Mouse (Mus musculus): ENCODE results near the gene Gpr157. TPM values are rescaled to one million over a fixed set of nuclear protein-coding genes. Genes with fewer than 3 reads are reported as not detected.

Gene Gpr157
- polyA plus RNA-seq, 1 experiment from 2014 or later = 1.6 TPM

DNA sequence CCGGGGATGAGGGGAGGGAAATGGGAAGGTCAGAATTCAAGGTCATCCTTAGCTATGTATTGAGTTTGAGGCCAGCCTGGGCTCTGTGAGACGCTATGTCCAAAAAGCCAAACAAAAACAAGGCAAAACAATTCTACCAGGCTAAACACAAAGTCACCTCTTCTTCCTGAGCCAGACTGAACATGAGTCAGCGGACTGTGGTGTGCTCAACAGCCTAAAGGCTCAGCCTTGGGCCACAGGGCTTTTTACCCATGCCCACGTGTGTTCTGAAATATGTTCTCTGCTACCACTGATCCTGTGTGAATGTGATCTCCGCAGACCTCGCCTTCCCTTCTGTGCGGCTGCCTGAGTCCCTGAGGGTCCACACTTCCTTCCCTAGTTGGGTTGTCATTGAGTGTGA lies 31.0 kb upstream of the Gpr157 start:
- Histone ChIP-seq H3K4me1 (ENCODE audit: insufficient read depth, low read depth, low read length) (peaks cover 5% of the 10 kb centered on the region; the same call in 1 of the 2 replicates), H3K36me3 (ENCODE audit: insufficient read depth, low read length) (no peaks in the 10 kb centered on the region), H3K4me3 (ENCODE audit: low read depth, low read length) (no peak overlapping the region), H3K27me3 (replicated peaks; ENCODE audit: insufficient read depth, low read length) (no peaks in the 10 kb centered on the region), H3K9me3 (ENCODE audit: low read length) (no peaks in the 10 kb centered on the region), H3K9ac (replicated peaks; ENCODE audit: low read depth) (no peak overlapping the region), H3K4me2 (replicated peaks; ENCODE audit: low read depth, low read length) (no peak overlapping the region), H3K27ac (ENCODE audit: low read length) (no peak overlapping the region)
- WGBS = 76% methylated on average over 7 of the region's 7 CpGs
- TF ChIP-seq CTCF (IDR thresholded peaks at IDR 0.05) = no peak
- no peak for TF ChIP-seq EP300 (IDR thresholded peaks at IDR 0.05)
- DNase-seq (ENCODE audit: low spot score) (no peak), ATAC-seq (no peak)

DNA sequence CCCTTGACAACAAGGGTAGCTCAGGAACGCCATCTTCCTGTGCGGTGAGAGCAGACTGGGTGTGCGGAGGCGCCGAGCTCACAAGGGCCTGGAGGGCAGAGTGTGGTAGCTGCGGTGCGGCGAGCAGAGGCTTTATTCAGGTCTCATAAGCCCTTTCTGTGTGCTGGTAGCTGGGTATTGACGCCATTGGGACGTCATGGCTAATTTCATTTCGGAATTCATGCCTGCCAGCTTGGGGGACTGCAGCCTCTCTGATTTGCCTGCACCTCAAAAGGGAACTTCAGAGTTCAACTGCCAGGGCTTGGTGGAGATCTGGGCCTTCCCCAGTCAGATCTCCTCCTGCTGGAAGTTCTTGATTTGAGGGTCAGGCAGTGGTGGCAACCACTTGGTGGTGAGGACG lies 29.4 kb upstream of the Gpr157 start:
- WGBS = 92% methylated on average over 12 of the region's 12 CpGs
- TF ChIP-seq EP300 (IDR thresholded peaks at IDR 0.05) = no peak
- no peak for TF ChIP-seq CTCF (IDR thresholded peaks at IDR 0.05)
- ATAC-seq = no peak

DNA sequence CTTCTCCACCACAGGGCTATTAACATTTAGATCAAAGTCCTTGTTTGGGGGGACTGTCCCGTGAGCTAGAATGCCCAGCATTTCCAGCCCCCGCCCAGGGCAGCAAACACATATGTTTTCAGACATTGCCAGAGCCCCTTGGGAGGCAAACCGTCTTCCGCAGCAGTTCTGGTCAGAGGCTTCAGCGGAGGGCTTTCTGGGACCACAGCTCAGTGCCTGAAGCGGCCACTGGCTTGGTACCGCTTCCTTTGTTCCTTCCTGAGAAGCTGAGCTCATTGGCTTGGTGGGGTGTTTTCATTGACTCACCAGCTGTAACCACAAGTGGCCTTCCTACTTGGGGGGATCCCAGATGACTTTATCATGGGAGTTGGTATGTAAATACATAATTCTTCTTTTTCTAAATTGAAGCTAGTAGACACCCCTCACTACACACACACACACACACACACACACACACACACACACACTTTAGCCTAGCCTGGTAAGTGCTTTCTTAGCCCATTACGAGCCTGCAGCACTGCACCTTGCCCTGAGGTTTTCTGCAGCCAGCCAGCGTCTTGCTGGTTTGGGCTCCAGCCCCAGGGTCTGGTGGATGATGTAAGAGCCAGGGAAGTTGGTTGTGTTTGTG lies 27.2 kb upstream of the Gpr157 start:
- no peak overlapping the region for H3K9ac ChIP-seq (replicated peaks; ENCODE audit: low read depth)
- H3K4me2 ChIP-seq (replicated peaks; ENCODE audit: low read depth, low read length) = no peak overlapping the region
- peaks cover 5% of the 10 kb centered on the region; the same call in 1 of the 2 replicates for H3K4me1 ChIP-seq (ENCODE audit: insufficient read depth, low read depth, low read length)
- H3K9me3 ChIP-seq (ENCODE audit: low read length) = no peaks in the 10 kb centered on the region
- no peak overlapping the region for H3K27ac ChIP-seq (ENCODE audit: low read length)
- ATAC-seq = peak; percentile 18; the same call in 1 of the 2 replicates
- H3K4me3 ChIP-seq (ENCODE audit: low read depth, low read length) = no peak overlapping the region
- H3K27me3 ChIP-seq (replicated peaks; ENCODE audit: insufficient read depth, low read length) = no peaks in the 10 kb centered on the region
- WGBS = 55% methylated on average over 9 of the region's 9 CpGs
- 0 out of 2 replicates have a peak, but pooled peaks cover 3% of the 10 kb centered on the region for H3K36me3 ChIP-seq (ENCODE audit: insufficient read depth, low read length)
- DNase-seq (ENCODE audit: low spot score) = no peak
- no peak for TF ChIP-seq CTCF (IDR thresholded peaks at IDR 0.05)
- TF ChIP-seq EP300 (IDR thresholded peaks at IDR 0.05) = no peak

More for the DNA sequence above, 29.4 kb upstream of the Gpr157 start:
- no peaks in the 10 kb centered on the region for H3K9me3 ChIP-seq (ENCODE audit: low read length)
- no peak overlapping the region for H3K9ac ChIP-seq (replicated peaks; ENCODE audit: low read depth)
- no peak overlapping the region for H3K4me3 ChIP-seq (ENCODE audit: low read depth, low read length)
- H3K4me1 ChIP-seq (ENCODE audit: insufficient read depth, low read depth, low read length) = peaks cover 5% of the 10 kb centered on the region; the same call in 1 of the 2 replicates
- no peak for DNase-seq (ENCODE audit: low spot score)
- H3K27me3 ChIP-seq (replicated peaks; ENCODE audit: insufficient read depth, low read length) = no peaks in the 10 kb centered on the region
- H3K36me3 ChIP-seq (ENCODE audit: insufficient read depth, low read length) = no peaks in the 10 kb centered on the region
- H3K4me2 ChIP-seq (replicated peaks; ENCODE audit: low read depth, low read length) = no peak overlapping the region
- H3K27ac ChIP-seq (ENCODE audit: low read length) = no peak overlapping the region

DNA sequence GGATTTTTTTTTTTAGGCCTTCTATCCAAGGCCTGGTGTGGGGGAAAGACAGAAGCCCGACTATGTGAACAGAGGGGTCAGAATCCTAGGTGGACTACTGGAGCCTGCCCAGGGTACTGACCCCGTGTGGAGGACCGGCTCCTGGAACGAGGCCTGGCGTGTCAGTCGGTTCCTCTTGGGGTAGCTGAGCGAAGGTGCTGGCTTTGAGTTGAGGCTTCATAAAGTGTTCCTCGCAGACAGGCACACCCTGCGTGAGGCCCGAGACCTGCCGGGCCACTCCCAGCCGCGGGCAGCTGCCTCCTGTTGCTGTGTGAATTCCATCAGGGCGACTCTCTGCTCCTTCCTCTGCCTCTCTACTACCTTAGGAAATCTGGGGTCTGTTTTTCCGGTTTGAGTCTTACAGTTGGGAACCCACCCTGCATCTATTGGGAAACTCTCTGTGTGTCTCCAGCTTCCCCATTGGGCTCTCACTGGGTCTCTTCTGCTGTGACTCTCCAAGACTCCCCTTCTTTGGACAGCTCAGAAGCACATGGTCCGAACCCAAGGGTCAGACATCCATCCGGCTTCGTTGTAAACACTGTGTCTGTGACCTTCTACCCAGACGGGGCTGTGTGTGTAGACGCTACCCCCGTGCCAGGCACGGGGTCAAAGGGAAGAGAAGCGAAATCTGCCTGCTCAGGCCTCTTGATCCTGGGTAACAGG lies 26.5 kb upstream of the Gpr157 start:
- WGBS = 36% methylated on average over 23 of the region's 23 CpGs
- Histone ChIP-seq H3K9ac (replicated peaks; ENCODE audit: low read depth) (no peak overlapping the region), H3K4me1 (ENCODE audit: insufficient read depth, low read depth, low read length) (peaks cover 5% of the 10 kb centered on the region; the same call in 1 of the 2 replicates), H3K4me3 (ENCODE audit: low read depth, low read length) (no peak overlapping the region), H3K4me2 (replicated peaks; ENCODE audit: low read depth, low read length) (no peak overlapping the region), H3K36me3 (ENCODE audit: insufficient read depth, low read length) (0 out of 2 replicates have a peak, but pooled peaks cover 3% of the 10 kb centered on the region), H3K9me3 (ENCODE audit: low read length) (no peaks in the 10 kb centered on the region), H3K27ac (ENCODE audit: low read length) (no peak overlapping the region), H3K27me3 (replicated peaks; ENCODE audit: insufficient read depth, low read length) (no peaks in the 10 kb centered on the region)
- ATAC-seq = peak; percentile 69
- peak; percentile 46 for DNase-seq (ENCODE audit: low spot score)
- TF ChIP-seq CTCF (IDR thresholded peaks at IDR 0.05) = no peak
- no peak for TF ChIP-seq EP300 (IDR thresholded peaks at IDR 0.05)

DNA sequence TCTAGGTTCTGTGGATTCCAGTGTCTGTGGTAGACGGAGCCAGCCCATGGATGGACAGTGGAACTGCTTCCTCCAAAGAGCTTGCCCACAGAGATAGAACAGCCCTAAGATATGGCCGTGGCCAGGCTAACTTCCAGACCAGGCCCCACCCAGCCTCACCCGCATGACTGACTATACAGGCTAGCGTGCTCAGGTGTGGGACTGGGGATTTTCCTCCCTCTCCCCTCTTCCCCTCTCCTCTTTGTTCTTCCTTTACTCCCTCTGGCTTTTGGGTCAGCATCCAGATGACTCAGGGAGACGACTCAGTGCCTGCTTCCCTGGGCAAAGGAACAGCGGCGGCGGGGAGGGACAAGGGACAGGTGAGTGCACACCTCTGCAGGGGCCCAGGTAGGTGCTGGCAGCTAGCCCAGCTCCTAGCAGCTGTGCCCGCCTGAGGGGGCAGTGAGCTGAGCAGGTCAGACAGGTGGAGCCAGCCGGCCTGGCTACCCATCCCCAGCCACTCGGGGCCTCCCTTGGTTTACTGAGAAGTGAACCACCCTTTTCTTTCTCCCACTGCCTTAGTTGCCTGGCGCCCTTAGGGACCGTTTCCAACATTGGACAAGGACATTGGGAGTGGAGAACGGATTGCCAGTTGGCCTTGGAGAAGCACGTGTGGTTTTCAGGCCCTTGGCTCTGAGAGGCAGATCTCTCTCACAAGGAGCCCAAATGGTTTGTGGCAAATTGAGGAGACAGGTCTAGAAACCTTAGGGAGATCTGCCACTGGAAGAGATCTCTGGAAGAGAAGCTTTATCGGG lies 25.5 kb upstream of the Gpr157 start:
- no peak overlapping the region for H3K4me2 ChIP-seq (replicated peaks; ENCODE audit: low read depth, low read length)
- ATAC-seq = peak; percentile 47
- H3K36me3 ChIP-seq (ENCODE audit: insufficient read depth, low read length) = 0 out of 2 replicates have a peak, but pooled peaks cover 3% of the 10 kb centered on the region
- WGBS = 59% methylated on average over 16 of the region's 16 CpGs
- H3K27ac ChIP-seq (ENCODE audit: low read length) = no peak overlapping the region
- no peak overlapping the region for H3K9ac ChIP-seq (replicated peaks; ENCODE audit: low read depth)
- H3K4me1 ChIP-seq (ENCODE audit: insufficient read depth, low read depth, low read length) = peaks cover 5% of the 10 kb centered on the region; the same call in 1 of the 2 replicates
- no peak overlapping the region for H3K4me3 ChIP-seq (ENCODE audit: low read depth, low read length)
- DNase-seq (ENCODE audit: low spot score) = no peak
- TF ChIP-seq CTCF (IDR thresholded peaks at IDR 0.05) (no peak), EP300 (IDR thresholded peaks at IDR 0.05) (no peak)
- H3K27me3 ChIP-seq (replicated peaks; ENCODE audit: insufficient read depth, low read length) = no peaks in the 10 kb centered on the region
- no peaks in the 10 kb centered on the region for H3K9me3 ChIP-seq (ENCODE audit: low read length)

Measured in lung, postnatal 0 days (tissue).